Mouse (Mus musculus): Measurements from ENCODE around the gene Frat2.

DNA sequence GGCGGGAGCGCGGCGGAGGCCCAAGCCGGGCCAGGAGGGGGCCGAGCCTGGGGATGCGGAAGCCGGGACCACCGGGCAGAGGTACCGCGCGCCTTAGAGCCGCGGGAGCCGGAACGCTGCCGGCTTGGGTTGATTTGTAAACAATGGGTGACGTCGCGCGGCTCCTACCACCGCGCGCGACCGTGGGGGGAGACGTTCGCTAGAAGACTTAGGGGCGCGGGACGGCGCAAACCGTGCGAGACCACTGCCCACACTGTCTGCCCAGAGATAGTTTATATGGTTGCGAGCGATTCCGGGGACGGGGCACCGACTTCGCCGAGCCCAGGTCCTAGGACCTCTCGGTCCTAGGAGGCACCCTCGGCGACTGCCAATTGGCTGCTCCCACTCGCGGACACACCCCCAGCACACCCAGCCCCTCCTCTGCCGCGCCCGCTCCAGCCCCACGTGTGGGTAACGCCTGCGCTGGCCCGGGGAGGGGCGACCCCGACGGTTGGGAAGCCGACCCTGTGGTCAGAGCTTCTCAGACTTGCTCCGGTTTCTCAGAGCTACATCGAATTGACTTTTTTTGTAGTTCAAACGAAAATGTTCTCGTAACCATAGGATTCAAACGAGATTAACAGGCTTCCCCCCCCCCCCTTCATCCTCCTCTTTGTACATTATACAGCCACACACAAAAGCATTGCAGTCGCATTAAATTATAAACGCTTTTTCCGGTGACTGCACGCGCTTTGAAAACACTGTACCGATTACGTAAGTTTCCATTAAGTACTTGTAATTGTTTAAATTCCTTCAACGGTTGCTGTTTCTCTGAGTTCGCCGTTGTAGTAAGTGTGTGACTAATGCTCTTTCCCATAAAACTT, at the start of gene Frat2:
- TF ChIP-seq EP300 (IDR thresholded peaks at IDR 0.05; ENCODE audit: low read depth) (peak; percentile 66), CTCF (IDR thresholded peaks at IDR 0.05; ENCODE audit: low read depth) (no peak)
